Mouse (Mus musculus) intestine, embryonic 14.5 days (tissue): ENCODE data around the gene Paxbp1. TPM values are rescaled to one million over a fixed set of nuclear protein-coding genes. Genes with fewer than 3 reads are reported as not detected.

Experiments used
- ATAC-seq: fragments of 200-750 bp; cut with Nextera tagmentation; replicated peaks from 2 replicates; pipeline ENCODE4 v1.8.0; 2017; ENCODE audit warnings: low read depth, moderate number of reproducible peaks, moderate TSS enrichment, moderate library complexity; ENCODE audit not compliant: low FRiP score, low TSS enrichment
- DNase-seq: peaks from one replicate; pipeline ENCODE4 v3.0.0-alpha.2; 2018; ENCODE audit warnings: low spot score
- H3K27ac ChIP-seq: fragments of 300-500 bp; sonication (generic); 2 replicates; pipeline ENCODE4 v1.5.1; 2014; ENCODE audit warnings: low read depth, mild to moderate bottlenecking, control low read depth
- H3K27me3 ChIP-seq: fragments of 300-500 bp; sonication (generic); replicated peaks from 2 replicates; pipeline ENCODE4 v1.6.1; 2014; ENCODE audit warnings: low read length, control low read depth; ENCODE audit not compliant: control insufficient read depth, insufficient read depth
- H3K36me3 ChIP-seq: fragments of 300-500 bp; sonication (generic); 2 replicates; pipeline ENCODE4 v1.6.1; 2014; ENCODE audit warnings: low read length, control low read depth; ENCODE audit not compliant: control insufficient read depth, insufficient read depth
- H3K4me1 ChIP-seq: fragments of 300-500 bp; sonication (generic); replicated peaks from 2 replicates; pipeline ENCODE4 v1.6.1; 2014; ENCODE audit warnings: low read length, control low read depth, mixed read lengths; ENCODE audit not compliant: control insufficient read depth, insufficient read depth
- H3K4me2 ChIP-seq: fragments of 300-500 bp; sonication (generic); 2 replicates; pipeline ENCODE4 v1.6.1; 2014; ENCODE audit warnings: low read length
- H3K4me3 ChIP-seq: fragments of 300-500 bp; sonication (generic); 2 replicates; pipeline ENCODE4 v1.5.1; 2014; ENCODE audit warnings: low read depth, low read length, control low read depth, mixed read lengths
- H3K9ac ChIP-seq: fragments of 300-500 bp; sonication (generic); 2 replicates; pipeline ENCODE4 v1.6.1; 2014; ENCODE audit warnings: mild to moderate bottlenecking, low read length
- H3K9me3 ChIP-seq: fragments of 300-500 bp; sonication (generic); 2 replicates; pipeline ENCODE4 v1.6.1; 2016; ENCODE audit warnings: low read length, control low read depth; ENCODE audit not compliant: control insufficient read depth
- WGBS: fragments of 180-500 bp; shearing (Covaris S2); extraction: QIAGEN DNeasy Blood & Tissue Kit; methylation state at CpG from one replicate; pipeline ENCODE4 v1.1.7; 2014; 5-methylcytosine and 5-hydroxymethylcytosine counted together
- polyA plus RNA-seq: library from polyadenylated mRNA; unstranded; fragments of >200 nt; fragmentation: Nextera tagmentation; extraction: Ambion mirVana; gene quantifications from 2 replicates; pipeline ENCODE4 v1.2.1, GENCODE M21; 2014

Paxbp1 gene
- polyA plus RNA-seq, 1 experiment from 2014 or later, result 60.7 TPM

- no peaks in the 10 kb centered on the region for H3K4me1 ChIP-seq
- no peak overlapping the region for H3K27ac ChIP-seq
- no peak overlapping the region for H3K4me3 ChIP-seq
- WGBS, result 89% methylated on average over 10 of the region's 10 CpGs
- H3K9ac ChIP-seq, result no peak overlapping the region
- ATAC-seq (no peak), DNase-seq (no peak)
- H3K36me3 ChIP-seq, result peaks cover 31% of the 10 kb centered on the region
- H3K4me2 ChIP-seq, result no peak overlapping the region
- no peaks in the 10 kb centered on the region for H3K9me3 ChIP-seq
- no peaks in the 10 kb centered on the region for H3K27me3 ChIP-seq
Observed at GRCm38 (mm10) chr16:90964302-90964701, 80.0 kb downstream of the Paxbp1 start.

Other genes with a start within 250 kb of the Paxbp1 start
- 12.4 and 12.7 TPM in 2 replicates for gene Urb1, start 234.1 kb downstream of the Paxbp1 start, polyA plus RNA-seq
- gene Eva1c, start 217.8 kb downstream of the Paxbp1 start, polyA plus RNA-seq, result 0.62 and 0.74 TPM in 2 replicates
- gene Cfap298, start 109.4 kb downstream of the Paxbp1 start, polyA plus RNA-seq, result 35.7 and 38.4 TPM in 2 replicates
- gene Synj1, start 33.2 kb downstream of the Paxbp1 start, polyA plus RNA-seq, result 15.2 and 18.1 TPM in 2 replicates
- 0.13 TPM in 1 of 2 replicates, not detected in the other for gene 4932438H23Rik, start 50.6 kb upstream of the Paxbp1 start, polyA plus RNA-seq
- not detected in 2 replicates for gene Olig2, start 180.9 kb upstream of the Paxbp1 start, polyA plus RNA-seq
- 0.14 TPM in 1 of 2 replicates, not detected in the other for gene Olig1, start 225.2 kb upstream of the Paxbp1 start, polyA plus RNA-seq